Mouse (Mus musculus) spleen, adult 10 weeks (tissue): ENCODE results near the gene Vmn1r135. TPM values are rescaled to one million over a fixed set of nuclear protein-coding genes. Genes with fewer than 3 reads are reported as not detected.

Experiments
- polyA plus RNA-seq: library from polyadenylated mRNA; stranded (reverse); fragments of 350-450 nt; fragmentation: Illumina TruSeq; extraction: RNeasy Lipid Tissue Mini Kit (QIAGEN cat#74804); gene quantifications from one replicate; pipeline ENCODE4 v1.2.3, GENCODE M21; 2015; ENCODE audit warnings: low replicate concordance; ENCODE audit not compliant: insufficient read depth

The Vmn1r135 gene
- polyA plus RNA-seq, result not detected

GRCm38 (mm10) chr7:21832051-21832450 is at the start of gene Vmn1r135:
Gene Vmn1r135, plus strand, starts transcription at chr7:21832351.

GRCm38 (mm10) chr7:21796628-21797027 is 35.5 kb upstream of the Vmn1r135 start, which contains the start of gene Gm4177:
Gene Gm4177, minus strand, starts transcription at chr7:21796728.

GRCm38 (mm10) chr7:21844167-21844566 is 12.0 kb downstream of the Vmn1r135 start, which contains the start of gene Gm5725:
Gene Gm5725, minus strand, starts transcription at chr7:21844267.

Other genes with a start within 250 kb of the Vmn1r135 start
- gene Vmn1r132, start 218.3 kb upstream of the Vmn1r135 start, polyA plus RNA-seq, result not detected
- gene Gm4175, start 70.9 kb upstream of the Vmn1r135 start, polyA plus RNA-seq, result not detected
- not detected for gene Gm4177, start 35.6 kb upstream of the Vmn1r135 start, polyA plus RNA-seq
- not detected for gene Gm5725, start 11.9 kb downstream of the Vmn1r135 start, polyA plus RNA-seq
- gene Gm5891, start 88.9 kb downstream of the Vmn1r135 start, polyA plus RNA-seq, result not detected
- gene Vmn1r137, start 162.2 kb downstream of the Vmn1r135 start, polyA plus RNA-seq, result not detected
- not detected for gene Vmn1r138, start 196.5 kb downstream of the Vmn1r135 start, polyA plus RNA-seq
- gene Gm6176, start 224.0 kb downstream of the Vmn1r135 start, polyA plus RNA-seq, result not detected
- gene Vmn1r139, start 236.7 kb downstream of the Vmn1r135 start, polyA plus RNA-seq, result not detected